Mouse (Mus musculus): Measurements from ENCODE around the gene Slc25a18.

GRCm38 (mm10) chr6:120830866-120831608 is 57.7 kb downstream of the Slc25a18 start:
- no peak for TF ChIP-seq CTCF (IDR thresholded peaks at IDR 0.05; ENCODE audit: borderline replicate concordance, insufficient read depth, low read depth, low read length)
- TF ChIP-seq POLR2A (IDR thresholded peaks at IDR 0.05; ENCODE audit: borderline replicate concordance, insufficient read depth, low read length): no peak

Data from cerebellum, adult 2 months (tissue).